Mouse (Mus musculus) adrenal gland, postnatal 0 days (tissue): ENCODE measurements around the gene BC051142. TPM values are rescaled to one million over a fixed set of nuclear protein-coding genes. Genes with fewer than 3 reads are reported as not detected.

ENCODE experiments used
- polyA plus RNA-seq: library from polyadenylated mRNA; unstranded; fragments of >200 nt; fragmentation: Nextera tagmentation; extraction: Ambion mirVana; gene quantifications from 2 replicates; pipeline ENCODE4 v1.2.1, GENCODE M21; 2015

The BC051142 gene
- polyA plus RNA-seq: 1.4 and 2.6 TPM in 2 replicates

DNA sequence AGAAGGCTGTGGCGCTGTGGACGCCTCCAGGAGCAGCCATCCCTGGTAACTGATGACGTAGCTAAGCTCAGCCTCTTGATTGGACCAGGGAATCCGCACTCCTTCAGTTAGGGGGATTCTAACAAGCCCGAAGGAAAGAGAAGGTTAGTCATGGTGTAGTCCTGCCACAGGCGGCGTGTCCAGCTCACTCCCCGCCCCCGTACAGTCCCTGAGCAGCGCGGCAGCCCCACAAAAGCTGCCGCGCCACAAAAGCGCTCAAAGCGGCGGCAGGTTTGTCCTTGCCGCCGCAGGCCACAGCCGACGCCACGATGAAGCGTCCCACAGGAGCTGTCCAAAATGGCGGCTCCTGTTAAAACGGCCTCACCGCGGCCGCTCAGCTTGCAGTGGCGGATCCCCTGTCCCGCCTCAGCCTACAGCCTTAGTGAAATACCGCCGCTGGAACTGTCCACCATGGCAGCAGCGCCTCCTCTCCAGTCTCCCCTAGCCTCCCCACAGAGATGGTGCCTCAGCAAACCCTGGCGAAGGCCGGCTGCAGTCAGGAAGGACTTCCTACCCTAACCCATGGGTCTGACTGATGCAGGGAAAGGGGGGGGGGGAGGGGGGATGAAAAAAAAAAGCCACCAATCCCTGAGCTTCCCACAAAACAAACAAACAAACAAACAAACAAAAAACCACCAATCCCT lies at the start of gene BC051142:
Gene BC051142 (plus strand): TSS at position 110 of the 683 bp plus-strand sequence.

DNA sequence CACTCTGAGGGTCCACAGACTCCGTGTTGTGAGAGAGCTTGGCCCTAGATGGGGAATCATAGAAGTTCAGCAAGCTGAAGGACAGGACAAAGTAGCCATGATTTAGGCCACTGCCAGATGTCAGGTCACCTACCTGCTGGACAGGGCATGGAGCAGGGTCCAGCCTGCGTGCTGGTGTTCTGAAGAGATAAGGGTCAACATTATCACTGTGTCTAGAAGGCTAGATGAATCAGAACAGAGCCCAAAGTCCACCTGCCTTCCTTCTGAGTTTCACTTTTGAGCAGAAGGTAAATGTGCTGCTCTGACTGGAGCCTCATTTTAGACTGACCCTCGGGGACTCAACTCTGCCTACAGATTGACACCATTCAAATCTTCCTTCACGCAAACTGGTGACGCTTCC lies 44.1 kb upstream of the BC051142 start, which contains the start of gene Btnl2:
Gene Btnl2 (plus strand): TSS at position 284 of the 400 bp plus-strand sequence.

DNA sequence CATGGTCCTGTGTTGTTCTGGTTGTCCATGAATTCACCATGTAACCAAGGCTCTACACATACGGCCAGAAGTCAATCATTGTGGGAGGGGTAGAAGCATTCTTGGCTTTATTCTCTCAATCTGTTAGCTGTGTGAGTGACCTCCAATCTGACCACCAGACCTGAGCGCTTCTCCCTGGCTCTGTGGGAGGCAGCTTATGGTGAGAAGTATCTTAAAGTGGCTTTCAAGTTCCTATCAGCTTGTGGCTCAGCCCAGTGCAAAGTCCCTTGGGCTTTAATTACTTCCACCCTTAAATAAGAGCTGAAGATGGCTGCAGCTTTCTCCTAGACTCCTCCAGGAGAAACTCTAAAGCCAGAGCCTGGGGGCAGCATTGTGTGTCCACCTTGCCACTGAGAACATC lies 21.8 kb upstream of the BC051142 start, which contains the start of gene Btnl1:
Gene Btnl1 (plus strand): TSS at position 286 of the 400 bp plus-strand sequence.

DNA sequence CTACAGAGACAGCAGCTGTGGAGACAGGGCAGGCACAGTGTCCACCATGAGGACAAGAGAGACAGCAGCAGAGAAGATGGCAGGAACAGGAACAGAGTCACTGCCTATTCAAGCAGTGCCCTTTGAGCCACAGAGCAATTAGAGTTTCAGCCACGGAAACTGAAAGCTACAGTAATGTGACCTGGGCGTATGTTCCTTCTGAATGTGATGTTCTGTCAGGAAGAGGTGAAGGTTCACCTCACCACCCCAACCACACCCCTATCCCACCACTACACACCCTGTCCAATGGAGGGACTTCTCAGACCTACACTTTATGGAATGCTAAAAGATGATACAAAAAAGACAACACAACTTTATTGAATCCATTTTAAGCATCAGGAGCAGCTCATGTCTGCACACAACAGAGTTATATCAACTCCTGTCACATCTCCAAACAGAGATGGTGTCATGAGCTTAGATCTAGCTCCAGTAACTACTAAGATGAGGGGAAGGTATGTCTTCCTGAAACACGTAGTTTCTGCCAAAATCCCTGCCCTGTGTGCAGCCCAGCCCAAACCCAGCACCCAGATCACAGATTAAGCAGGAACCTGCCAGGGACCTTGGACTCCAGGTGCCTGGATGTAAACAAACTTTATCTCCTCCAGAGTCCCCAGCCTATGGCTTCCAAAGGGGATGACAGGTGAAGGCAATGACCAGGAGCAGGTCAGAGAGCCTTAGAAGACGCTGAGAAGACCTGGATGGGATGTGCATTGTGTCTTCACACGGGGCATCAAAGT lies 78.8 kb downstream of the BC051142 start, which contains the start of gene Btnl4:
Gene Btnl4 (minus strand): TSS at position 81 of the 776 bp plus-strand sequence.

Other genes with a start within 250 kb of the BC051142 start
- 1.9 and 2.3 TPM in 2 replicates for gene H2-DMb1, start 245.7 kb upstream of the BC051142 start, polyA plus RNA-seq
- 8.0 and 13.6 TPM in 2 replicates for gene Tap1, start 211.3 kb upstream of the BC051142 start, polyA plus RNA-seq
- gene Psmb9, start 211.1 kb upstream of the BC051142 start, polyA plus RNA-seq: 16.0 and 17.9 TPM in 2 replicates
- gene Psmb8, start 201.1 kb upstream of the BC051142 start, polyA plus RNA-seq: 43.3 and 45.2 TPM in 2 replicates
- gene Tap2, start 195.3 kb upstream of the BC051142 start, polyA plus RNA-seq: 10.7 and 23.8 TPM in 2 replicates
- gene H2-Ob, start 159.9 kb upstream of the BC051142 start, polyA plus RNA-seq: 0.16 and 0.21 TPM in 2 replicates
- gene H2-Ab1, start 141.1 kb upstream of the BC051142 start, polyA plus RNA-seq: 8.1 and 12.1 TPM in 2 replicates
- gene H2-Aa, start 111.0 kb upstream of the BC051142 start, polyA plus RNA-seq: 5.4 and 5.7 TPM in 2 replicates
- gene H2-Eb1, start 93.0 kb upstream of the BC051142 start, polyA plus RNA-seq: 4.8 and 6.7 TPM in 2 replicates
- gene H2-Eb2, start 73.2 kb upstream of the BC051142 start, polyA plus RNA-seq: not detected in 2 replicates
- gene Btnl2, start 44.0 kb upstream of the BC051142 start, polyA plus RNA-seq: 0.12 and 0.22 TPM in 2 replicates
- not detected in 2 replicates for gene Btnl1, start 21.7 kb upstream of the BC051142 start, polyA plus RNA-seq
- not detected in 2 replicates for gene Btnl4, start 78.5 kb downstream of the BC051142 start, polyA plus RNA-seq
- gene Btnl6, start 118.5 kb downstream of the BC051142 start, polyA plus RNA-seq: not detected in 2 replicates
- 3.0 and 5.0 TPM in 2 replicates for gene Notch4, start 165.4 kb downstream of the BC051142 start, polyA plus RNA-seq
- gene Gpsm3, start 191.0 kb downstream of the BC051142 start, polyA plus RNA-seq: 15.0 TPM in 2 replicates
- 6.1 and 6.8 TPM in 2 replicates for gene Pbx2, start 192.4 kb downstream of the BC051142 start, polyA plus RNA-seq
- gene Ager, start 199.0 kb downstream of the BC051142 start, polyA plus RNA-seq: 4.4 and 5.1 TPM in 2 replicates
- gene Rnf5, start 204.9 kb downstream of the BC051142 start, polyA plus RNA-seq: 90.9 and 133 TPM in 2 replicates
- 43.8 and 58.6 TPM in 2 replicates for gene Agpat1, start 205.4 kb downstream of the BC051142 start, polyA plus RNA-seq
- 11.5 and 18.6 TPM in 2 replicates for gene Egfl8, start 217.2 kb downstream of the BC051142 start, polyA plus RNA-seq
- gene Ppt2, start 229.7 kb downstream of the BC051142 start, polyA plus RNA-seq: 25.5 and 34.3 TPM in 2 replicates
- gene Prrt1, start 230.7 kb downstream of the BC051142 start, polyA plus RNA-seq: 1.3 and 2.2 TPM in 2 replicates
- gene Fkbpl, start 245.9 kb downstream of the BC051142 start, polyA plus RNA-seq: 13.8 and 17.8 TPM in 2 replicates
- gene Atf6b, start 248.3 kb downstream of the BC051142 start, polyA plus RNA-seq: 34.1 and 43.4 TPM in 2 replicates